Mouse (Mus musculus) telencephalon, adult 2 months (tissue): ENCODE data around the gene Cabp7.
"Not testable (repeated sequence)": the region's sequence is repeated elsewhere in the genome, so short reads cannot be mapped to it uniquely, and the experiment has no call there.

ENCODE experiments used
- DNase-seq: peaks from one replicate; pipeline ENCODE4 v3.0.0-alpha.2; 2011; ENCODE audit warnings: low read depth, low spot score

Cabp7 gene

DNA sequence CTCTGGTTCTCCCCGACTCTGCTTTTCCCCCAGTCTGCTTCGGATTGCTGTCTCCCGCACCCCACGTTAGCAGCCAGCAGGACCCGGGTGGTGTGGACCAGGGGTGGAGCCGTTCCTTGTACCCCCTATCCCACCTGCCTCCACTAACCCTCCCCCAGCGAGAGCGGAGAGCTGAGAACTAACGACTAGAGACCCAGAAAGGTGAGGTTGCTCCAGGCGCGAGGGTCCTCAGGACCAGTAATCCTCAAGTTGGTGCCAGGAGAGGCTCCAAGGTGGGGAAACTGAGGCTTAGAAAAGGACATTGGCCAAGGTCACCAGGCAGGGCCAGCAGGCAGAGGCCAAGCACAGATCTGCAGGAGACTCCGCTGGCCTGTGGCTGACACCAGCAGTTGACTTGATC is 707 bp upstream of the Cabp7 start:
- no peak for DNase-seq

- DNase-seq, result no peak
Observed at GRCm38 (mm10) chr11:4745969-4746368, 609 bp downstream of the Cabp7 start.

DNA sequence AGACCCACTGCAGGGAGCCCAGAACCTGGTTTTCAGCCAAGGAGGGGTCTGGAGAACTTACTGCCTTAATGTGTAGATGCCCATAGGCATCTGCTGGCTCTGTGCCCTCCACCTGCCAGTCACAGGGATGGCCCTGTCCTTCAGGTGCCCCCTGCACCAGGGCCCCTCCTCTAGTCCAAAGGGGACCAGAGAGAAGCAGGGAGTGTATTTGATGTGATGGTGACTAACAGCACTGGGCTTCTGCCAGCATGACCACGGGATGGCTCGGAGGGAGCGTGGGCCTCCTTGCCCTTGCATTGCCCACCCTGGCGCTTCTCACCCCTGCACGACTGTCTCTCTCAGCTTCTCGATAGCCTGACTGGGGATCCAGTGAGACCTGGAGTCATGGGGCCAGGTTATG is 1.9 kb downstream of the Cabp7 start:
- no peak for DNase-seq

- no peak for DNase-seq
Observed at GRCm38 (mm10) chr11:4740785-4741184, 5.8 kb downstream of the Cabp7 start.

- no peak for DNase-seq
Observed at GRCm38 (mm10) chr11:4738719-4739118, 7.9 kb downstream of the Cabp7 start.

DNA sequence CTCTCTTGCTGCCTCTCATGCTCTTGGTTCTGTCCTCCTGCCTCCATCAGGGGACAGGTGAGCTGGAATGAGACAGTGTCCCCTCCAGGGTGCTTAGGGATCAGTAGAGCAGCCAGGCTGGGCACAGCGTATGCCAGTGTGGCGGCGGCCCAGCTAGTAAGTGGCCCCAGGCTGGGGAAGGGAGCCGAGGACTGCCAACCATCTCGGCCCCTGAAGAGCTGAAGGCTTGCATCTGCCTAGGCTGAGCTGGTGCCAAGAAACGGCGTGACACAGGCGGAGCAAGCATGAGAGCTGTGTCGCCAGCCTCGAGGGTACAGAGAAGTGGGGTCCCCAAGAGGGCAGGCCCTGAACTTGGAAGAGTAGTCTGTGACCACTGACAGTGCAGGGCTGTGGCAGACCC is 8.9 kb downstream of the Cabp7 start:
- no peak for DNase-seq

- DNase-seq, result no peak
Observed at GRCm38 (mm10) chr11:4736355-4736754, 10.2 kb downstream of the Cabp7 start.

DNA sequence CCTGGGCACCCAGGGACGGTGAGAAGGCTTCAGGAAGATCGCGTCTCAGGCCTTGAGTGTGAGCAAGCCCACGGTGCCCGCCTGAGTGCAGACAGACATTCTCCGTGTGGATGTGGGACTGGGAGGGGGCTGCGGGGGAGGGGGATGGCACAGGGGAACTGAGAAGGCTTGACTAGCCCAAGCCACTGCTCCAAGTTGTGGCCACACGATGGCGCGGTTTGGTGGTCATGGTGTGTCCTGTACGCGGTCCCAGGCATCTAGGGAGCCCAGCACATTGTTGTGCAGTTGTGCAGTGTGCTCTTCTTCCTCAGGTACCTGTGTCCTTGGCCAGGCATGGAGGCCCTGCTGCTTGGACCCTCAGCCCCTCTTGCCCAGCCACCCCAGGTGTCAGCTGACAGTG is 12.4 kb downstream of the Cabp7 start:
- DNase-seq, result no peak

GRCm38 (mm10) chr11:4731781-4732180 is 14.8 kb downstream of the Cabp7 start:
- DNase-seq, result no peak

- DNase-seq, result no peak
Observed at GRCm38 (mm10) chr11:4730913-4731312, 15.7 kb downstream of the Cabp7 start.

DNA sequence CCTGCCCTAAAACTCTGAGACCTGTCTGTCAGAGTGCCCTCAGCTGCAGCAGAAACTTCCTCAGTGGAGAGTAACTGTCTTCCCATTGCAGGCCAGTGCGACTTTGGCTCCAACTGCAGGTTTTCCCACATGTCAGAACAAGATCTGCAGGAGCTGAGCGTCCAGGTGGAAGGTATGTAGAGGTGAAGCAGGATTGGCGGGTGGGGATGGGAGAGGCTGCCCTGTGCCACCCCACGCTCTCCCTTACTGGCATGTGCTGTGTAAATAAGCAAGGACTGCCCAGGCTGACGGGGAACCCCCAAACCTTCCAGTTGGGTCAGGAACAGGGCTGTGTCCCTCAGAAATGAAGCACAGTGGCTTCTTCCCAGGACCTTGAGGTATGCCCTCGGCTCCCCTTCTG is 16.5 kb downstream of the Cabp7 start:
- no peak for DNase-seq

- DNase-seq, result no peak
Observed at GRCm38 (mm10) chr11:4729603-4730002, 17.0 kb downstream of the Cabp7 start.

- no peak for DNase-seq
Observed at GRCm38 (mm10) chr11:4721728-4722127, 24.9 kb downstream of the Cabp7 start.

DNA sequence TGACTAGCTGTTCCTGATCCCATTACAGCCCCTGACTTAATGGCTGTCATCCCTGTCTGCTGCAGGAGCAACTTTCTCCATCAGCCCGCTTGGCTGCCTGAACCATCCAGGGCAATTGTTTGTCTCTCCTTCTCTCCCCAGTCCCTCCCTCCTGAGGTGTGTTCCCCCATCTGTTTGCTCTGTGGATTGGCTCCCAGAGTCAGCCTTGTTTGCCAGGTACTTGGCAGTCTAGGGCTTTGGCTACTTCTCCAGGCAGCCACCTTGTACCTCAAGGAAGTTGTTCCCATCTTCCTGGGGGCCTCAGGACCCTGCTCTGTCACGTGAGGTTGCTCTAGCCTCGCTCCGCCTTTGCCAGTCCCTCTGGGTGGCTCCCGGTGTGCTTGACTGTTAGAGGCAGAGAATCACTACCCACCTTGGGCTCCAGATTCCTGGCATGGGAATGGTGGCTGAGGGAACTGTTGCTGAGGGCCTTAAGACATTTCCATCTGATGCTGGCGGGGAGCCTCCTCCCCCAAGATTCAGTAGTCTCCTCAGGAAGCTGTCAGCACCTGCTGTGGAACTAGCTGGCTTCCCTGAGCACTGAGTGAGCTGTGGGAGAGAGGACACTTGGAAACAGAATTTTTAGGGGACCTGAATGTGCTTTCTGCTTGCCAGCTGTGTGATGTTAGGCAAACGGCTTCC is 25.5 kb downstream of the Cabp7 start:
- DNase-seq, result no peak

DNA sequence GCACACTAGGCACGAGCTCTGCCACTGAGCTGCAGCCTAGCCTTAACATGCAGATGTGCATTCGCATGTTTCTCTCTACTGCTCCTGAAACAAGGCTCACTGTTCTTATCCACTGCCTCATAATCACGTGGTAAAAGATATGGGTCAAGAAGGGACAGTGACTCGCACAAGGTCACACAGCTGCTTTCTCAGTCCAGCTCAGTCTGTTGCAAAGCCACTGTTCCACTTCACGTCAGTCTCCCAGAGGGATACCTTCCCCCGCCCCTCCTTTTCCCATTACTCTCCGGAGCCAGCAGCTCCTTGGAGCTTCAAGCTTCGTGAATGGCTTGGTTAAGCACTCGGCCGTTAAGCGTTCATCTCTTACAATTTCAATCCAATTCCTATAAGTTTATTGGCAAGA is 26.2 kb downstream of the Cabp7 start:
- no peak for DNase-seq

DNA sequence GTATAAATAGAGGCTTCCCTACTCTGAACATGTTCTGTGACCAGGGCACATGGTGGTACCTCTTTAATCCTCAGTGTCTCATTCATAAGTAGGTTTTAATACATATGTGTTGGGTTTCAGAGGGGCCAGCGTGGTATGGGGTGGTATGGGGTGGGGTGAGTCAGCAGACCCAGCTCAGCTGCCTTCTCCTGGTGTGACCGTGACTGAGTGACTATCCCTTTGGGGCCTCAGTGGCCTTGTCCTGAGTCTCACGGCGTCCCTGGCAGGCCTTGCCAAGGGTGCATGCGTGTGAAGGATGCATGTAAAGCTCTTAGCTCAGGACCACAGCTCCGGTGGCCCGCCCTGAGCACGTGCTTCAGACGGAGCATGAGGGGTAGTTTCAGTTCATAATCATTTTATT is 26.6 kb downstream of the Cabp7 start:
- no peak for DNase-seq

DNA sequence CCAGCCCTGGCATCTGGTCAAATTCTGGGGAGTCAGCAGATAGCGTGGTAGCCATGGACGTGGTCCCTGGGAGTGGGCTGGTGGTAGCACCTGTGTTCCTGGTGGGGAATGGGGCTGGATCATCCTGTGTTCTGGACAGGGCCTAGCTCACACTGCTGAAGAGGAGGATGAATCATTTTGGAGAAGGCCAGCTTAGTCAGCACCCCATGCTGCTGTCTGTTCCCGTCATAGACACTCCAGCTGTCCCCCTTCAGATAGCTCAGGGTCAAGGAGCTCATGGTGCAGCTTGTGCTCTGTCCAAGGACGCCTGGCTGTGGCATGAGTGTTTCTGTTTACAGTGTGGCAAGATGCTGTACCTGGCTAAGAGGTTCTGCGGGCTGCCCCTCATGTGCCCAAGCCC is 28.0 kb downstream of the Cabp7 start:
- no peak for DNase-seq

- no peak for DNase-seq
Observed at GRCm38 (mm10) chr11:4716530-4717236, 29.9 kb downstream of the Cabp7 start.

GRCm38 (mm10) chr11:4715596-4715995 is 31.0 kb downstream of the Cabp7 start:
- DNase-seq, result no peak

DNA sequence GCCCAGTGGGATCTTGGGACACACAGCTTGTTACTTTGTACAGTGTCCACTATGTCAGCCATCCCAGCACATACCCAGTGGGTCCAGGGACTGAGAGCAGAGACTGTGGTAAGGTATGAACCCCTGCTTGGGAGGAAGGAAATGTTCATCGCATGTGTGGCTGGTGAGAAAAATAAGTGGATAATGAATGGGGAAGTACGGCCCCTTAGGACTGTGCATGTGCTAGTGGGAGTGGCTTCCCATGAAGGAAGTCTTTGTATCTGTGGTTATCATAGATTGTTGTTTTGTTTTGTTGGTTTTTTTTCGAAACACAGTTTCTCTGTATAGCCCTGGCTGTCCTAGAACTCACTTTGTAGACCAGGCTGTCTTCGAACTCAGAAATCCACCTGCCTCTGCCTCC is 31.9 kb downstream of the Cabp7 start:
- DNase-seq, result no peak

GRCm38 (mm10) chr11:4712822-4713221 is 33.8 kb downstream of the Cabp7 start:
- DNase-seq, result no peak

GRCm38 (mm10) chr11:4710188-4710587 is 36.4 kb downstream of the Cabp7 start:
- DNase-seq, result not testable (repeated sequence)

GRCm38 (mm10) chr11:4705178-4705577 is 41.4 kb downstream of the Cabp7 start:
- DNase-seq, result no peak
